Mouse (Mus musculus): Measurements from ENCODE around the gene Homez.

- no peak for TF ChIP-seq CTCF (IDR thresholded peaks at IDR 0.05)
- TF ChIP-seq EP300 (IDR thresholded peaks at IDR 0.05) = no peak
Measured at GRCm38 (mm10) chr14:54823716-54824115, 47.0 kb downstream of the Homez start.

Measured in lung, postnatal 0 days (tissue).